Mouse (Mus musculus) embryonic facial prominence, embryonic 11.5 days (tissue): Measurements from ENCODE around the gene Ptprg. TPM values are rescaled to one million over a fixed set of nuclear protein-coding genes. Genes with fewer than 3 reads are reported as not detected.
"Not testable (repeated sequence)": the region's sequence is repeated elsewhere in the genome, so short reads cannot be mapped to it uniquely, and the experiment has no call there.

ENCODE experiments used
- ATAC-seq: fragments of 200-750 bp; cut with Nextera tagmentation; replicated peaks from 2 replicates; pipeline ENCODE4 v1.8.0; 2017; ENCODE audit warnings: low read depth; ENCODE audit not compliant: insufficient number of reproducible peaks, low FRiP score, low TSS enrichment
- DNase-seq: peaks from one replicate; pipeline ENCODE4 v3.0.0-alpha.2; 2015; ENCODE audit warnings: low spot score
- H3K27ac ChIP-seq: fragments of 300-500 bp; sonication (generic); replicated peaks from 2 replicates; pipeline ENCODE4 v1.5.1; 2014; ENCODE audit warnings: mild to moderate bottlenecking, low read depth, low read length, control low read depth
- H3K27me3 ChIP-seq: fragments of 300-500 bp; sonication (generic); 2 replicates; pipeline ENCODE4 v1.6.1; 2014; ENCODE audit warnings: mild to moderate bottlenecking, low read length, moderate library complexity, mixed read lengths; ENCODE audit not compliant: control insufficient read depth, insufficient read depth
- H3K36me3 ChIP-seq: fragments of 300-500 bp; sonication (generic); replicated peaks from 2 replicates; pipeline ENCODE4 v1.6.1; 2014; ENCODE audit warnings: low read depth, mild to moderate bottlenecking, low read length, moderate library complexity, mixed read lengths; ENCODE audit not compliant: control insufficient read depth, insufficient read depth
- H3K4me1 ChIP-seq: fragments of 300-500 bp; sonication (generic); 2 replicates; pipeline ENCODE4 v1.6.1; 2014; ENCODE audit warnings: low read length, mixed read lengths; ENCODE audit not compliant: control insufficient read depth, insufficient read depth
- H3K4me2 ChIP-seq: fragments of 300-500 bp; sonication (generic); 2 replicates; pipeline ENCODE4 v1.6.1; 2014; ENCODE audit warnings: low read depth, mild to moderate bottlenecking, control low read depth, low read length, moderate library complexity
- H3K4me3 ChIP-seq: fragments of 300-500 bp; sonication (generic); 2 replicates; pipeline ENCODE4 v1.5.1; 2014; ENCODE audit warnings: low read depth, low read length, control low read depth
- H3K9ac ChIP-seq: fragments of 300-500 bp; sonication (generic); replicated peaks from 2 replicates; pipeline ENCODE4 v1.6.1; 2014; ENCODE audit warnings: mild to moderate bottlenecking, control low read depth, low read length
- H3K9me3 ChIP-seq: fragments of 300-500 bp; sonication (generic); replicated peaks from 2 replicates; pipeline ENCODE4 v1.6.1; 2016; ENCODE audit warnings: mild to moderate bottlenecking, low read length, inconsistent platforms, mixed read lengths; ENCODE audit not compliant: control insufficient read depth
- WGBS: fragments of 180-500 bp; shearing (Covaris S2); extraction: QIAGEN DNeasy Blood & Tissue Kit; methylation state at CpG from one replicate; pipeline ENCODE4 v1.1.7; 2014; 5-methylcytosine and 5-hydroxymethylcytosine counted together
- polyA plus RNA-seq: library from polyadenylated mRNA; unstranded; fragments of >200 nt; fragmentation: Nextera tagmentation; extraction: Ambion mirVana; gene quantifications from 2 replicates; pipeline ENCODE4 v1.2.1, GENCODE M21; 2014

Ptprg gene
- polyA plus RNA-seq, 1 experiment from 2014 or later = 28.7 TPM

- WGBS = 91% methylated on average over 6 of the region's 6 CpGs
- no peak for ATAC-seq
- H3K9me3 ChIP-seq = no peaks in the 10 kb centered on the region
Observed at GRCm38 (mm10) chr14:12041566-12041965, 488.2 kb downstream of the Ptprg start.

GRCm38 (mm10) chr14:12046226-12046882, 493.0 kb downstream of the Ptprg start:
- no peak overlapping the region for H3K4me2 ChIP-seq
- no peaks in the 10 kb centered on the region for H3K36me3 ChIP-seq
- no peaks in the 10 kb centered on the region for H3K4me1 ChIP-seq
- H3K4me3 ChIP-seq = no peak overlapping the region
- ATAC-seq (no peak), DNase-seq (no peak)
- no peaks in the 10 kb centered on the region for H3K9me3 ChIP-seq
- H3K9ac ChIP-seq = no peak overlapping the region
- WGBS = 87% methylated on average over 3 of the region's 3 CpGs
- H3K27ac ChIP-seq = no peak overlapping the region
- no peaks in the 10 kb centered on the region for H3K27me3 ChIP-seq

More at GRCm38 (mm10) chr14:12041566-12041965, 488.2 kb downstream of the Ptprg start:
- H3K4me3 ChIP-seq = no peak overlapping the region
- no peak overlapping the region for H3K9ac ChIP-seq
- H3K4me1 ChIP-seq = no peaks in the 10 kb centered on the region
- no peak overlapping the region for H3K27ac ChIP-seq
- H3K4me2 ChIP-seq = no peak overlapping the region
- no peaks in the 10 kb centered on the region for H3K36me3 ChIP-seq
- H3K27me3 ChIP-seq = no peaks in the 10 kb centered on the region
- no peak for DNase-seq

GRCm38 (mm10) chr14:12047637-12048036, 494.3 kb downstream of the Ptprg start:
- ATAC-seq = no peak
- Histone ChIP-seq H3K27me3 (no peaks in the 10 kb centered on the region), H3K27ac (no peak overlapping the region), H3K9me3 (no peaks in the 10 kb centered on the region), H3K4me1 (no peaks in the 10 kb centered on the region), H3K9ac (no peak overlapping the region), H3K4me2 (no peak overlapping the region), H3K4me3 (no peak overlapping the region), H3K36me3 (no peaks in the 10 kb centered on the region)
- WGBS = 96% methylated on average over 4 of the region's 4 CpGs
- DNase-seq = no peak

- ATAC-seq (no peak), DNase-seq (no peak)
- H3K4me3 ChIP-seq = no peak overlapping the region
- H3K27me3 ChIP-seq = no peaks in the 10 kb centered on the region
- no peak overlapping the region for H3K9ac ChIP-seq
- H3K36me3 ChIP-seq = no peaks in the 10 kb centered on the region
- WGBS = 57% methylated on average over 5 of the region's 5 CpGs
- H3K9me3 ChIP-seq = no peaks in the 10 kb centered on the region
- H3K4me1 ChIP-seq = no peaks in the 10 kb centered on the region
- no peak overlapping the region for H3K4me2 ChIP-seq
- no peak overlapping the region for H3K27ac ChIP-seq
Observed at GRCm38 (mm10) chr14:12056912-12057524, 503.7 kb downstream of the Ptprg start.

GRCm38 (mm10) chr14:12057856-12058255, 504.5 kb downstream of the Ptprg start:
- no peaks in the 10 kb centered on the region for H3K36me3 ChIP-seq
- no peaks in the 10 kb centered on the region for H3K4me1 ChIP-seq
- H3K9me3 ChIP-seq = no peaks in the 10 kb centered on the region
- no peak overlapping the region for H3K9ac ChIP-seq
- no peak overlapping the region for H3K4me3 ChIP-seq
- 86% methylated on average over 2 of the region's 2 CpGs for WGBS
- ATAC-seq = no peak
- no peaks in the 10 kb centered on the region for H3K27me3 ChIP-seq
- H3K4me2 ChIP-seq = no peak overlapping the region
- DNase-seq = no peak
- H3K27ac ChIP-seq = no peak overlapping the region

GRCm38 (mm10) chr14:12059149-12059548, 505.8 kb downstream of the Ptprg start:
- Histone ChIP-seq H3K27ac (no peak overlapping the region), H3K4me2 (no peak overlapping the region), H3K4me1 (no peaks in the 10 kb centered on the region), H3K4me3 (no peak overlapping the region), H3K27me3 (no peaks in the 10 kb centered on the region), H3K9ac (no peak overlapping the region), H3K36me3 (no peaks in the 10 kb centered on the region), H3K9me3 (no peaks in the 10 kb centered on the region)
- WGBS = 94% methylated on average over 7 of the region's 7 CpGs
- ATAC-seq = no peak
- no peak for DNase-seq

GRCm38 (mm10) chr14:12061313-12061712, 508.0 kb downstream of the Ptprg start:
- H3K9me3 ChIP-seq, H3K4me3 ChIP-seq, DNase-seq, H3K27me3 ChIP-seq, H3K27ac ChIP-seq, H3K36me3 ChIP-seq, ATAC-seq, H3K4me1 ChIP-seq, H3K9ac ChIP-seq, H3K4me2 ChIP-seq: not testable (repeated sequence)
- 77% methylated on average over 2 of the region's 2 CpGs for WGBS

GRCm38 (mm10) chr14:12062628-12063360, 509.5 kb downstream of the Ptprg start:
- H3K36me3 ChIP-seq = no peaks in the 10 kb centered on the region
- H3K27me3 ChIP-seq = no peaks in the 10 kb centered on the region
- no peak for DNase-seq
- H3K9me3 ChIP-seq = no peaks in the 10 kb centered on the region
- no peak overlapping the region for H3K4me3 ChIP-seq
- no peak overlapping the region for H3K4me2 ChIP-seq
- H3K9ac ChIP-seq = no peak overlapping the region
- whole genome bisulfite sequencing = 92% methylated on average over 7 of the region's 7 CpGs
- no peaks in the 10 kb centered on the region for H3K4me1 ChIP-seq
- ATAC-seq = no peak
- no peak overlapping the region for H3K27ac ChIP-seq
